Mouse (Mus musculus) stomach, embryonic 14.5 days (tissue): ENCODE results near the gene Usp7. TPM values are rescaled to one million over a fixed set of nuclear protein-coding genes. Genes with fewer than 3 reads are reported as not detected.
A peak's percentile ranks its signal among the peaks of the same experiment; 100 is the strongest.

ENCODE experiments used
- ATAC-seq: fragments of 200-750 bp; cut with Nextera tagmentation; 2 replicates; pipeline ENCODE4 v1.8.0; 2017; ENCODE audit warnings: low read depth, moderate TSS enrichment; ENCODE audit not compliant: insufficient number of reproducible peaks, insufficient read depth, low FRiP score
- H3K27ac ChIP-seq: fragments of 300-500 bp; sonication (generic); 2 replicates; pipeline ENCODE4 v1.5.1; 2014; ENCODE audit warnings: mild to moderate bottlenecking, low read length, moderate library complexity, mixed read lengths
- H3K27me3 ChIP-seq: fragments of 300-500 bp; sonication (generic); 2 replicates; pipeline ENCODE4 v1.6.1; 2014; ENCODE audit warnings: low read length, control low read depth, mixed read lengths; ENCODE audit not compliant: control insufficient read depth, insufficient read depth
- H3K36me3 ChIP-seq: fragments of 300-500 bp; sonication (generic); 2 replicates; pipeline ENCODE4 v1.6.1; 2014; ENCODE audit warnings: mild to moderate bottlenecking, control low read depth, low read length, moderate library complexity, mixed read lengths; ENCODE audit not compliant: control insufficient read depth, insufficient read depth
- H3K4me1 ChIP-seq: fragments of 300-500 bp; sonication (generic); 2 replicates; pipeline ENCODE4 v1.6.1; 2014; ENCODE audit warnings: low read length, control low read depth, mixed read lengths; ENCODE audit not compliant: control insufficient read depth, insufficient read depth
- H3K4me2 ChIP-seq: fragments of 300-500 bp; sonication (generic); replicated peaks from 2 replicates; pipeline ENCODE4 v1.6.1; 2014; ENCODE audit warnings: low read depth, low read length, control low read depth
- H3K4me3 ChIP-seq: fragments of 300-500 bp; sonication (generic); 2 replicates; pipeline ENCODE4 v1.5.1; 2014; ENCODE audit warnings: low read depth, low read length, control low read depth
- H3K9ac ChIP-seq: fragments of 300-500 bp; sonication (generic); replicated peaks from 2 replicates; pipeline ENCODE4 v1.6.1; 2014; ENCODE audit warnings: low read depth, mild to moderate bottlenecking, control low read depth, low read length, moderate library complexity, mixed read lengths
- H3K9me3 ChIP-seq: fragments of 300-500 bp; sonication (generic); 2 replicates; pipeline ENCODE4 v1.6.1; 2016; ENCODE audit warnings: low read depth, low read length, control low read depth; ENCODE audit not compliant: control insufficient read depth
- WGBS: fragments of 180-500 bp; shearing (Covaris S2); extraction: QIAGEN DNeasy Blood & Tissue Kit; methylation state at CpG from one replicate; pipeline ENCODE4 v1.1.7; 2014; 5-methylcytosine and 5-hydroxymethylcytosine counted together
- polyA plus RNA-seq: library from polyadenylated mRNA; unstranded; fragments of >200 nt; fragmentation: Nextera tagmentation; extraction: Ambion mirVana; gene quantifications from 2 replicates; pipeline ENCODE4 v1.2.1, GENCODE M21; 2014

Gene Usp7
- polyA plus RNA-seq, 1 experiment from 2014 or later = 65.0 TPM

- H3K36me3 ChIP-seq = no peaks in the 10 kb centered on the region
- no peak overlapping the region for H3K27ac ChIP-seq
- H3K4me1 ChIP-seq = no peaks in the 10 kb centered on the region
- no peak overlapping the region for H3K4me2 ChIP-seq
- H3K27me3 ChIP-seq = no peaks in the 10 kb centered on the region
- H3K4me3 ChIP-seq = no peak overlapping the region
- no peak for ATAC-seq
- no peak overlapping the region for H3K9ac ChIP-seq
- WGBS = 54% methylated on average over 4 of the region's 4 CpGs
- no peaks in the 10 kb centered on the region for H3K9me3 ChIP-seq
Observed at GRCm38 (mm10) chr16:8676800-8677199, 115.3 kb downstream of the Usp7 start.

- Histone ChIP-seq H3K9me3 (no peaks in the 10 kb centered on the region), H3K27me3 (no peaks in the 10 kb centered on the region), H3K4me2 (no peak overlapping the region), H3K4me1 (no peaks in the 10 kb centered on the region; the same call in 1 of the 2 replicates), H3K9ac (no peak overlapping the region), H3K27ac (no peak overlapping the region), H3K36me3 (no peaks in the 10 kb centered on the region), H3K4me3 (no peak overlapping the region)
- 72% methylated on average over 2 of the region's 2 CpGs for WGBS
- no peak for ATAC-seq
Observed at GRCm38 (mm10) chr16:8676228-8676627, 115.9 kb downstream of the Usp7 start.

GRCm38 (mm10) chr16:8675559-8675958 is 116.5 kb downstream of the Usp7 start:
- Histone ChIP-seq H3K9ac (no peak overlapping the region), H3K27ac (no peak overlapping the region), H3K4me3 (no peak overlapping the region), H3K27me3 (no peaks in the 10 kb centered on the region), H3K4me1 (peaks cover 5% of the 10 kb centered on the region; the same call in 1 of the 2 replicates), H3K9me3 (no peaks in the 10 kb centered on the region), H3K36me3 (no peaks in the 10 kb centered on the region), H3K4me2 (no peak overlapping the region)
- 79% methylated on average over 8 of the region's 8 CpGs for WGBS
- no peak for ATAC-seq

- Histone ChIP-seq H3K27ac (no peak overlapping the region), H3K4me1 (peaks cover 18% of the 10 kb centered on the region; the same call in 1 of the 2 replicates), H3K36me3 (no peaks in the 10 kb centered on the region), H3K9ac (no peak overlapping the region), H3K4me3 (no peak overlapping the region), H3K27me3 (no peaks in the 10 kb centered on the region), H3K4me2 (no peak overlapping the region), H3K9me3 (no peaks in the 10 kb centered on the region)
- 4% methylated on average over 8 of the region's 8 CpGs for WGBS
- no peak for ATAC-seq
Observed at GRCm38 (mm10) chr16:8674165-8674564, 117.9 kb downstream of the Usp7 start.

- ATAC-seq = no peak
- Histone ChIP-seq H3K9me3 (no peaks in the 10 kb centered on the region), H3K27me3 (no peaks in the 10 kb centered on the region), H3K27ac (no peak overlapping the region), H3K4me1 (peaks cover 21% of the 10 kb centered on the region; the same call in 1 of the 2 replicates), H3K36me3 (no peaks in the 10 kb centered on the region), H3K4me2 (no peak overlapping the region), H3K9ac (no peak overlapping the region), H3K4me3 (no peak overlapping the region)
- WGBS = 63% methylated on average over 6 of the region's 6 CpGs
Observed at GRCm38 (mm10) chr16:8673343-8673742, 118.8 kb downstream of the Usp7 start.

- Histone ChIP-seq H3K4me2 (no peak overlapping the region), H3K9me3 (no peaks in the 10 kb centered on the region), H3K4me1 (peaks cover 24% of the 10 kb centered on the region; the same call in 1 of the 2 replicates), H3K4me3 (no peak overlapping the region), H3K27ac (no peak overlapping the region), H3K9ac (no peak overlapping the region), H3K27me3 (no peaks in the 10 kb centered on the region), H3K36me3 (no peaks in the 10 kb centered on the region)
- no peak for ATAC-seq
Observed at GRCm38 (mm10) chr16:8672811-8673210, 119.3 kb downstream of the Usp7 start.

GRCm38 (mm10) chr16:8672350-8672687 is 119.8 kb downstream of the Usp7 start:
- WGBS = under 1% methylated on average over 18 of the region's 18 CpGs
- Histone ChIP-seq H3K27me3 (no peaks in the 10 kb centered on the region), H3K4me2 (peak overlapping the region; percentile 55), H3K4me3 (peak overlapping the region; percentile 61), H3K9ac (no peak overlapping the region; the same call in 1 of the 2 replicates), H3K27ac (no peak overlapping the region), H3K9me3 (no peaks in the 10 kb centered on the region), H3K4me1 (peaks cover 29% of the 10 kb centered on the region; the same call in 1 of the 2 replicates), H3K36me3 (no peaks in the 10 kb centered on the region)
- ATAC-seq = no peak

- WGBS = 0% methylated on average over 67 of the region's 67 CpGs
- peak within 1 kb of the TSS; percentile 61 for H3K4me3 ChIP-seq
- no peaks in the 10 kb centered on the region for H3K27me3 ChIP-seq
- H3K4me2 ChIP-seq = peak within 1 kb of the TSS; percentile 55
- H3K27ac ChIP-seq = peak within 1 kb of the TSS; percentile 64
- H3K9ac ChIP-seq = peak within 1 kb of the TSS; percentile 49
- peak; percentile 94 for ATAC-seq
- no peaks in the 10 kb centered on the region for H3K36me3 ChIP-seq
- H3K9me3 ChIP-seq = no peaks in the 10 kb centered on the region
- peaks cover 29% of the 10 kb centered on the region; the same call in 1 of the 2 replicates for H3K4me1 ChIP-seq
Observed at GRCm38 (mm10) chr16:8671551-8672349, 120.4 kb downstream of the Usp7 start, which contains the start of gene Carhsp1. Gene Carhsp1, minus strand, starts transcription at chr16:8672155.
